Mouse (Mus musculus): ENCODE measurements around the gene Mtmr2.
"Not testable (repeated sequence)": the region's sequence is repeated elsewhere in the genome, so short reads cannot be mapped to it uniquely, and the experiment has no call there.

Mtmr2 gene

GRCm38 (mm10) chr9:13748404-13748797, at the start of gene Mtmr2:
Gene Mtmr2, plus strand, starts transcription at chr9:13748410.
- no peak for DNase-seq (ENCODE audit: low read depth, low spot score)

DNA sequence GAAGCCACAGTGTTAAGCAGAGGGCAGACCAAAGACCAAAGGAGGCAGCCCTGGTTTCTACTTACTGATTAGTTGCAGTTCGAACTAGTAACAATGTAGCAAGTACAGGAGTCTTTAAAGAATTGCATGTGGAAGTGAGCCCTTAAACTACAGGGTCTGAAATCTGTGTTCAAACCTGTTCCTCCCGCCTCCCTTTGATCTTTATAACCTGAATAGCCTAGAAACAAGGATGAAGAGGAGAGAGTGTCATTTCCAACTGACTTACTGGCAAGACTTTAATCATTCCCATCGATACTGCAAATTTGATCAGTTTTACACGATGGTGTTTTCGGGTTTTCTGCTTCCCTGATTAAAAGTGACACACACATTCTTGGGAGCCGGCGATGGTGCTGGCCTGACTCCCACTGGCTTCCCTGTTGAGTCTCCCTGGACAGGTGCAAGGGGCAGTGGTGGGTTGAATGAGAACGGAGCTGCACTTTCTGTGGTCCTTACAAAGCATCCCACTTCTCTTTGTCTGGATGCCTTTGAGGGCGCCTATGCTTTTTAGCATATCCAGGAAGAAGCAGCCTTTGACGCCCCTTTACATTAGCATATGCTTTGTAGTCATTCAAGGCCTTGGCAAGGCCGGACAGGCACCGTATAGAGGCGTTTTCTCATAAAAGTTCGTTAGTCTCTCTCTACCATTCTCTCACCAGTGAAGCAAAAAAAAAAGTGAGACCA, 49.0 kb upstream of the Mtmr2 start:
- DNase-seq (ENCODE audit: low read depth, low spot score), result peak; percentile 61

DNA sequence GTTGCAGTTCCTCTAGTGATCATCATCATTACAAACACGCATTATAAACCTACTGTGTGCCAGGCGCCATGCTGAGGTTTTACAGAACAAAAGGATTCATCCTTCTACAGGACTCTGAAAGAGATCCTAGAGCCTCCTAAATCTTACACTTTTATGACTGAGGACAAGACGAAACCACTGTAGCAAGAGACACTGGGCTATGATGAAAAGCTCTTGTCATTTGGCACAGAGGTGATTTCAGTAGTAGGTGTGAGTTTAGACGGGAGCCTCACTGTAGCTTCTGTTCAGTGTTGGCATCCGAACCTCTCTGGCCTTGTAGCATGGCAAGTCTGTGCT, 48.5 kb upstream of the Mtmr2 start:
- DNase-seq (ENCODE audit: low read depth, low spot score), result no peak

GRCm38 (mm10) chr9:13701773-13702172, 46.4 kb upstream of the Mtmr2 start:
- no peak for DNase-seq (ENCODE audit: low read depth, low spot score)

- no peak for DNase-seq (ENCODE audit: low read depth, low spot score)
Observed at GRCm38 (mm10) chr9:13703100-13703499, 45.1 kb upstream of the Mtmr2 start.

- no peak for DNase-seq (ENCODE audit: low read depth, low spot score)
Observed at GRCm38 (mm10) chr9:13704917-13705316, 43.3 kb upstream of the Mtmr2 start.

GRCm38 (mm10) chr9:13707066-13707555, 41.1 kb upstream of the Mtmr2 start:
- DNase-seq (ENCODE audit: low read depth, low spot score), result no peak

DNA sequence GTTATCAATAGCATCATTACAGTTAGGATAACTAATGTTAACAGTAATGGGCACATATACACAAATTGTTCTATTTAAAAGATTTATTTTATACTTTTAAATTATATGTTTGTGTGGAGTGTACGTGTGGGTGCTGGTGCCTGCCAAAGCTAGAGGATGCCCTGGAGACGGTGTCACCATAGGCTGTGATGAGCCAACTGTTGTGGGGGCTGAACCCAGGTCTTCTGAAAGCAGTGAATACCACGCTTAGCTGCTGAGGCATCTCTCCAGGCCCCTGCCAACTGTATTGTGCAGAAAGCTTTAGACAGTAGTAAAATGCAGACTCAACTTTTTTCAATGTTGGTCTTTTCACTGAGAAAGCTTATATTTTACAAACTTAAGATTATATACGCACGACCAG, 38.8 kb upstream of the Mtmr2 start:
- no peak for DNase-seq (ENCODE audit: low read depth, low spot score)

- DNase-seq (ENCODE audit: low read depth, low spot score), result not testable (repeated sequence)
Observed at GRCm38 (mm10) chr9:13715891-13716290, 32.3 kb upstream of the Mtmr2 start.

DNA sequence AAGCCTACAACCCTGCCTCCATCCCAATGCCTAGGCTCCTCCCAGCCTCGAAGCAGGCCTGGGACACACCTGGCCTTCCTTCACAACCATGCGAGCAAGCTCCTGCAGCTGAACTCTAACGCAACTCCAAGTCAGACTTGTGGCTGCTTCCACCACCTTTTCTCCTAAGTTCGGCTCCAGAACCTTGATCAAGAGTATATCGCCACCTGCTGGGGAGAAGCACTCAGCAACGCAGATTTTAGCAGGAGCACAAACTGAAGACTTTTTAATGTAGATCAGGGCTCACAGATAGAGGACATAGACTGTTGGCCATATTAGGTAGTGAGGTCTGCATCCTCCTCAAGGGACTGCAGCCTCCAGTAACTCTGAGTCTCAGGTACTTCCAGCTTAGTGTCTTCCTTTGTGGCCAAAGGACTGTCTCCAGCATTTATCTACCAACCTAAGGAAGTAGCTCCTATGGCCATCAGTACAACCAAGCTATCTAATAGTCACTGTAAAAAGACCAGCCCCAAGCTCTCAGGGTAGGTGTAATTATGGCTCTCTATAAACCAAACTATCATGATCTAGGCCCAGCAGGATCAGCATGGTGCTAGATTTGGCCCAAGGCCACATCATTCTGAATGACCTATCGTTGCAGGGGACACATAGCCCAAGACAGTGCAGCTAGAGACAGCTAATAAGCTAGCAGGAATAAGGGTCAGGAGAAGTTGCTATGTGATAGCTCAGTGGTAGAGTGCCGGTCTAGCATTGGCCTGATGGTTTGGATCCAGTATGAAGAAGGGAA, 31.7 kb upstream of the Mtmr2 start:
- DNase-seq (ENCODE audit: low read depth, low spot score), result peak; percentile 84

DNA sequence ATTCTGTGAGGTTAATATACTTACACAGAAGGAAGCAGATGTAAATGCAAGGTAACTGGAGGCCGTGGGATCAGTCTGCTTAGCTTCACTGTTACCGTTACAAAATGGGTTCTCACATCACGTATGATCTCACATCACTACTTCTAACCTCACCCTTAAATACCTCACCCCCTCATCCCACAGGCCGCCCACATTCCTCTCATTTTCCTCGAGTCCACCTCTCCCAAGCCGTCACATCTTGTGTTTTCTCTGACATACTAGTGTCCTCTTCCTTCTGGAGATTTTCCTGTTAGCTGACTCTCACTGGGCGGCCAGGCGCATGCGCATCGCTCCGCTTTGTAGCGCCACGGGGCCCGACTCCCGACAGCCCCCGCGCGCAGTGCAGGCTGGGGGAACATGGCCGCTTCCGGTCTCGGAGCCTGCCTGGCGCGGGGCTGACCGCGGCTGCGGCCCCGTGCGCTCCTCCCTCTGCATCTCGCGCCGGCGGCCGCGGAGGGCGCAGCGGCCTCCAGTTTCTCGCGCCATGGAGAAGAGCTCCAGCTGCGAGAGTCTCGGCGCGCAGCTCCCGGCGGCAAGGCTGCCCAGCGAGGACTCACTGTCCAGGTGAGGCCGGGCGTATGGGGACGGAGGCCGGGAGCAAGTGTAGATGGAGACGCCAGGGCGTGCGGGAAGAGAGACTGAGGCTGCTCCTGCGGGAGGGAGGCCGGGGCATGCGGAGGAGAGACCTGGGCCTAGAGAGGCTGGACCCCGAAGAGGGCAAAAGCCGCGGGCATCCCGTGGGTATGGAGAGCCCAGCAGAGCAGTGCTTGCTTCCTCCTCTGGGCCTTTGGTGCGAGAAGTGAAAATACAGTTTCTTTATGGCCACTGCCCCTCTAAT, 826 bp downstream of the Mtmr2 start:
- peak; percentile 95 for DNase-seq (ENCODE audit: low read depth, low spot score)

DNA sequence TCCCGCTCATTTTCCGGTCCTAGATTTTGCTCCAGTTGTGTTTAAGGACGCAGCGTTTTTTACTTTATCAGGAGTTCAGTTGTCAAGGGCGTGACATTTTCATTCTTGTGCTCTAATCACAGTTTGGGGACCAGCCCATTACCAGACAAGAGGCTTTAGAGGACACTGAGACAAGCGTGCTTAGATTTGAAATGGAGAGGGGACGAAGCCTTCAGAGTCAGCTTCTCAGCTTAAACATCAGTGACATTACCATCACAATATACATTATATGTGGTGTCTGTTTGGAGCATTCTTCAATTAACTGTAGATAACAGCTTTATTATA, 1.4 kb downstream of the Mtmr2 start:
- DNase-seq (ENCODE audit: low read depth, low spot score), result no peak

DNA sequence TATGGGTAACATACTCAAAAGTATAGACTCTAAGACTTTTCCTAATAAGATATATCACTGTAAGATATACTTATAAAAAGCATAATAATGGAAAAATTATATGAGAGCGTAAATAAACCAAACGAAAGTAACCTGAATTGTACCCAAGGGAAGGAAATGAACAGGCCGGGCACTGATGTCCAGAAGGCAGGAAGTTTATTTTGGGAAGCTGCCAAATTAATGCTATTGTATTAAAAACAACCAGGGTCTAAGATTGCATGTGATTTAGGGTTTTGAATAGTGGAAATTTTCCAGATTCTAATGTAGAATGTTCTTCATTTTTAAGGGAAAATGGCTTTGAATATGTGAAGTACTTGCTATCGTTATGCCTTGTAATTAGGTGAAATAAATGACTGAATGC, 4.3 kb downstream of the Mtmr2 start:
- no peak for DNase-seq (ENCODE audit: low read depth, low spot score)

DNA sequence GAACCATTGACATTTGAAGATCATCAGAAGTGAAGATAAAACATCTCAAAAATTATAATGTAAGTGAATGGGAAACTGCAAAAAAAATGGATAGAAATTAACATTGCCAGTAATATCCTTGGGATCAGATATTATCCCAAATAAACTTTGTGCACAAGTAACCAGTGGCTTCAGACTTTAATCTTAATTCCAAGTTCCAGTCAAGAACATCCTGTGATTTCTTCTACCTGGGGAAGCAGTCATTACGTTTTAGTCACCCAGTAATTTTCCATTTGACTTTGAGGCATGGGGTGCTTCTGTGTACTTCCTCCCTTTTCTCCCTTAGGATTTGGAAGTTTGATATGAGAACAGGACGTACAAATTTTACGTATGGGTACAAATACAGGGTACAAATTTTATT, 12.2 kb downstream of the Mtmr2 start:
- no peak for DNase-seq (ENCODE audit: low read depth, low spot score)

DNA sequence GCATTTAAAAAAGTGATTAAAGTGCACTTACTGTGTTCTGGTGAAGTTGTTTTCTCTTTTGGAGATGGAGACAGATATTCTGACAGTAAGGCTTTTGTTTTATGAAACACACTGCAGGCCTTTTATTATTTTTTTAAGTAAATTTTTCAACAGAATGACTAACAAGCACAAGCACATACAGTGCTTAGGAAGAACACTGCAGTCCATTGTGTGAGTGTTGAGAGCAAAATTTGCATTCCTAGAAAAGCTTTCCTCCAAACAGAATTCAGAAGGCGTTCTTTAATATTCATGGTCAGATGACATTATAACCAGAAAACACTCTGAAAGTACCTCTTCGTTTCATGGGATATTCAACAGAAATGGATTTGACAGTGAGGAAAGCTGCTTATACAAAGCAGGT, 17.4 kb downstream of the Mtmr2 start:
- DNase-seq (ENCODE audit: low read depth, low spot score), result no peak

DNA sequence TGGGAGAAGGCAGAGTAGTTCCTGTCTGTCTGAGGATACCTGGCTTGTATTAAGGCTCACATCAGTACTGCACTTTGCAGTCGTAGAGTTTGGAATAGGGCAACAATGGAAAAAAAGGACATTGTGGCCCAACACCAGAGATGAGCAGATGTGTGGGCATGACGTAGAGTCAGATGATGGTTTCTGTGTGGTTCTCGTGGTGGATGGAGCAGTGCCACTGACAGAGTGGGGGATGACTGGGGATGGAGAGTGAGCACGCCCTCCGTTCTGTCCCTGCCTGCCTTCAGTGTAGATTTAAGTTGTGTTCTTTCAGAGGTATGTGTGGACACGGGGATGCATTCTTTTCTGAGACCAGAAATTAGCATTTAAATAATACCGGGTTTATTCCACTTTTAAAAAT, 18.4 kb downstream of the Mtmr2 start:
- DNase-seq (ENCODE audit: low read depth, low spot score), result no peak

DNA sequence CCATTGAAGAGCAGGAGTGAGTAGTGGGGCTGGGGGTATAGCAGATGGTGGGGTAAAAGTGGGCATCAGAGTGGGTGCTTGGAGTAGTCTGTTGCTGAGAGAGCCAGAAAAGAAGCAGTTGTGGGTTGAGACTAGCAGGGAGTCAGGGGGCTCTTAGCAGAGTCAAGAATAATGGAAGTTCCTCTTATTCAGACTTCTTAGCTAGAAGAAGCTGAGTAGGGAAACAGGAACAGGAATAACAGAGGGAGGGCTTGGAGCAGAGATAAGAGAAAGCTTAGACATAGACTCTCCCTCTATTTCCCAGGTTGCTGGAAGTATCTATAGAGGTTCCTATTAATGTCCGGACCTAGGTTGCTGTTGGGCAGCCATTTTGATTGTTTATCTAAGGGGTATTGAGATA, 26.5 kb downstream of the Mtmr2 start:
- DNase-seq (ENCODE audit: low read depth, low spot score), result no peak

- DNase-seq (ENCODE audit: low read depth, low spot score), result no peak
Observed at GRCm38 (mm10) chr9:13781985-13782384, 33.8 kb downstream of the Mtmr2 start.

DNA sequence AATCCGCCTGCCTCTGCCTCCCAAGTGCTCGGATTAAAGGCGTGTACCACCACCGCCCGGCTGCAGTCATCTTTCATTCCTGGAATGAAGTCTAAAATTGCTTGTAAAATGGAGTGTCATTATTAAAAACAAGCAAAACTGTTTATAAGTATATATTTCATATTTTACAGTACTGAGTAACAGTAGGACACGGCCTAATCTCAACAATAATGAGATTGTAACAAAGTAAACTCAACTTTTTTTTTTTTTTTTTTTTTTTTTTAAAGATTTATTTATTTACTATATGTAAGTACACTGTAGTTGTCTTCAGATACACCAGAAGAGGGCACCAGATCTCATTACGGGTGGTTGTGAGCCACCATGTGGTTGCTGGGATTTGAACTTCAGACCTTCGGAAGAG, 42.7 kb downstream of the Mtmr2 start:
- DNase-seq (ENCODE audit: low read depth, low spot score), result not testable (repeated sequence)

DNA sequence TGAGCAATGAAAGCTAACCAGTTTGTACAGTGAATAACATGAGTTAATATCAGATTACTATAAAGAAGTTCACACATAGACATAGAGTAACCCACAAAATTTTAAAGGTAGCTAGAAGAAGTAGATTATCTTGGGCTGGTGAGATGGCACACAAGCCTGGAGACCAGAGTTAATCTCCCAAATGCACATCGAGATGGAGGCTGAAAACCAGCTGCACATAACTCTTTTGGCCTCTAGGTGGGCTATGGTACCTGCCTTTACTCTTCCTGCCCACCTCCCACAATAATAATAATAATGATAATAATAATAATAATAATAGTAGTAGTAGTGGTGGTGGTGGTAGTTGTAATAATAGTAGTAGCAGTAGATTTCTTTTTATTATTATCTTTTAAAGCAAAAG, 46.1 kb downstream of the Mtmr2 start:
- no peak for DNase-seq (ENCODE audit: low read depth, low spot score)

- DNase-seq (ENCODE audit: low read depth, low spot score), result no peak
Observed at GRCm38 (mm10) chr9:13794756-13795155, 46.5 kb downstream of the Mtmr2 start.

- no peak for DNase-seq (ENCODE audit: low read depth, low spot score)
Observed at GRCm38 (mm10) chr9:13804480-13804879, 56.3 kb downstream of the Mtmr2 start.

Measured in mesoderm, embryonic 11.5 days (tissue).